Mouse (Mus musculus) hindbrain, postnatal 0 days (tissue): ENCODE results near the gene Slc25a38. TPM values are rescaled to one million over a fixed set of nuclear protein-coding genes. Genes with fewer than 3 reads are reported as not detected.

Experiments
- ATAC-seq: fragments of 200-750 bp; cut with Nextera tagmentation; 2 replicates; pipeline ENCODE4 v1.8.0; 2017; ENCODE audit warnings: mild to moderate bottlenecking, moderate TSS enrichment, moderate library complexity
- DNase-seq: peaks from one replicate; pipeline ENCODE4 v3.0.0-alpha.2; 2015; ENCODE audit warnings: low spot score
- H3K27ac ChIP-seq: fragments of 300-500 bp; sonication (generic); 2 replicates; pipeline ENCODE4 v1.5.1; 2014; ENCODE audit warnings: mild to moderate bottlenecking
- H3K27me3 ChIP-seq: fragments of 300-500 bp; sonication (generic); 2 replicates; pipeline ENCODE4 v1.6.1; 2014; ENCODE audit warnings: low read length, mixed read lengths; ENCODE audit not compliant: insufficient read depth
- H3K36me3 ChIP-seq: fragments of 300-500 bp; sonication (generic); 2 replicates; pipeline ENCODE4 v1.6.1; 2014; ENCODE audit warnings: low read length, mixed read lengths; ENCODE audit not compliant: insufficient read depth
- H3K4me1 ChIP-seq: fragments of 300-500 bp; sonication (generic); 2 replicates; pipeline ENCODE4 v1.6.1; 2014; ENCODE audit warnings: antibody characterized with exemption, low read length, mixed read lengths; ENCODE audit not compliant: insufficient read depth
- H3K4me2 ChIP-seq: fragments of 300-500 bp; sonication (generic); 2 replicates; pipeline ENCODE4 v1.6.1; 2014; ENCODE audit warnings: low read depth, mild to moderate bottlenecking, low read length, moderate library complexity, mixed read lengths
- H3K4me3 ChIP-seq: fragments of 300-500 bp; sonication (generic); 2 replicates; pipeline ENCODE4 v1.5.1; 2014; ENCODE audit warnings: low read length
- H3K9ac ChIP-seq: fragments of 300-500 bp; sonication (generic); replicated peaks from 2 replicates; pipeline ENCODE4 v1.6.1; 2014; ENCODE audit warnings: mild to moderate bottlenecking, low read length, moderate library complexity, mixed read lengths
- H3K9me3 ChIP-seq: fragments of 300-500 bp; sonication (generic); 2 replicates; pipeline ENCODE4 v1.6.1; 2016; ENCODE audit warnings: low read length, mixed read lengths
- CTCF ChIP-seq: IDR thresholded peaks from 2 replicates; pipeline ENCODE4 v1.5.1; 2016; ENCODE audit warnings: antibody characterized with exemption, control low read depth, low read depth
- WGBS: fragments of 180-500 bp; shearing (Covaris S2); extraction: QIAGEN DNeasy Blood & Tissue Kit; methylation state at CpG from one replicate; pipeline ENCODE4 v1.1.7; 2014; 5-methylcytosine and 5-hydroxymethylcytosine counted together
- polyA plus RNA-seq: library from polyadenylated mRNA; unstranded; fragments of >200 nt; fragmentation: Nextera tagmentation; extraction: Ambion mirVana; gene quantifications from 2 replicates; pipeline ENCODE4 v1.2.1, GENCODE M21; 2015
- total RNA-seq: library from RNA; depleted of rRNA; stranded (reverse); fragments of >200 nt; gene quantifications from 2 replicates; pipeline ENCODE4 v1.2.3, GENCODE M21; 2014

The Slc25a38 gene
- total and polyA plus RNA-seq, 2 experiments from 2014 or later = 39.8 to 64.0 TPM

- DNase-seq = no peak
- Histone ChIP-seq H3K27ac (no peak overlapping the region), H3K27me3 (no peaks in the 10 kb centered on the region), H3K4me1 (peaks cover 5% of the 10 kb centered on the region; the same call in 1 of the 2 replicates), H3K9ac (no peak overlapping the region), H3K4me2 (no peak overlapping the region), H3K9me3 (no peaks in the 10 kb centered on the region), H3K4me3 (no peak overlapping the region), H3K36me3 (peaks cover 16% of the 10 kb centered on the region)
- no peak for ATAC-seq
- 84% methylated on average over 17 of the region's 17 CpGs for WGBS
- no peak for TF ChIP-seq CTCF
Measured at GRCm38 (mm10) chr9:120114051-120114788, 4.0 kb downstream of the Slc25a38 start.

GRCm38 (mm10) chr9:120114789-120115151 lies 4.6 kb downstream of the Slc25a38 start:
- Histone ChIP-seq H3K9me3 (no peaks in the 10 kb centered on the region), H3K27ac (no peak overlapping the region), H3K4me1 (peaks cover 5% of the 10 kb centered on the region; the same call in 1 of the 2 replicates), H3K27me3 (no peaks in the 10 kb centered on the region), H3K4me2 (no peak overlapping the region), H3K9ac (no peak overlapping the region), H3K4me3 (no peak overlapping the region), H3K36me3 (peaks cover 21% of the 10 kb centered on the region)
- WGBS = 84% methylated on average over 2 of the region's 2 CpGs
- no peak for ATAC-seq
- no peak for DNase-seq
- no peak for TF ChIP-seq CTCF

GRCm38 (mm10) chr9:120115580-120115979 lies 5.4 kb downstream of the Slc25a38 start:
- H3K9me3 ChIP-seq = no peaks in the 10 kb centered on the region
- no peaks in the 10 kb centered on the region for H3K27me3 ChIP-seq
- no peak overlapping the region for H3K4me3 ChIP-seq
- no peak for TF ChIP-seq CTCF
- H3K9ac ChIP-seq = no peak overlapping the region
- 79% methylated on average over 5 of the region's 5 CpGs for WGBS
- H3K4me1 ChIP-seq = peaks cover 5% of the 10 kb centered on the region; the same call in 1 of the 2 replicates
- ATAC-seq (no peak), DNase-seq (no peak)
- no peak overlapping the region for H3K4me2 ChIP-seq
- H3K27ac ChIP-seq = no peak overlapping the region
- H3K36me3 ChIP-seq = peaks cover 29% of the 10 kb centered on the region

- no peak overlapping the region for H3K9ac ChIP-seq
- H3K4me1 ChIP-seq = peaks cover 3% of the 10 kb centered on the region; the same call in 1 of the 2 replicates
- no peak for DNase-seq
- TF ChIP-seq CTCF = no peak
- H3K27ac ChIP-seq = no peak overlapping the region
- H3K4me3 ChIP-seq = no peak overlapping the region
- ATAC-seq = no peak
- 89% methylated on average over 8 of the region's 8 CpGs for WGBS
- no peaks in the 10 kb centered on the region for H3K27me3 ChIP-seq
- H3K9me3 ChIP-seq = no peaks in the 10 kb centered on the region
- H3K4me2 ChIP-seq = no peak overlapping the region
- H3K36me3 ChIP-seq = peaks cover 35% of the 10 kb centered on the region
Measured at GRCm38 (mm10) chr9:120116184-120116624, 6.0 kb downstream of the Slc25a38 start.

GRCm38 (mm10) chr9:120118212-120118611 lies 8.0 kb downstream of the Slc25a38 start:
- peaks cover 47% of the 10 kb centered on the region for H3K36me3 ChIP-seq
- H3K27me3 ChIP-seq = no peaks in the 10 kb centered on the region
- ATAC-seq (no peak), DNase-seq (no peak)
- H3K4me3 ChIP-seq = no peak overlapping the region
- H3K9ac ChIP-seq = no peak overlapping the region
- H3K4me2 ChIP-seq = no peak overlapping the region
- TF ChIP-seq CTCF = no peak
- no peaks in the 10 kb centered on the region for H3K9me3 ChIP-seq
- H3K27ac ChIP-seq = no peak overlapping the region
- no peaks in the 10 kb centered on the region for H3K4me1 ChIP-seq
- WGBS = 91% methylated on average over 4 of the region's 4 CpGs

GRCm38 (mm10) chr9:120120503-120120902 lies 10.3 kb downstream of the Slc25a38 start:
- Histone ChIP-seq H3K27me3 (no peaks in the 10 kb centered on the region), H3K4me1 (no peaks in the 10 kb centered on the region), H3K9me3 (no peaks in the 10 kb centered on the region), H3K27ac (no peak overlapping the region), H3K4me3 (no peak overlapping the region), H3K36me3 (peaks cover 59% of the 10 kb centered on the region), H3K4me2 (no peak overlapping the region), H3K9ac (no peak overlapping the region)
- no peak for DNase-seq
- TF ChIP-seq CTCF = no peak
- WGBS = 94% methylated on average over 7 of the region's 7 CpGs
- ATAC-seq = no peak

GRCm38 (mm10) chr9:120126868-120127267 lies 16.7 kb downstream of the Slc25a38 start:
- Histone ChIP-seq H3K9ac (peak overlapping the region; percentile 56; the same call in 1 of the 2 replicates), H3K9me3 (no peaks in the 10 kb centered on the region), H3K4me2 (peak overlapping the region; percentile 91), H3K4me1 (no peaks in the 10 kb centered on the region), H3K27me3 (no peaks in the 10 kb centered on the region), H3K36me3 (peaks cover 46% of the 10 kb centered on the region), H3K27ac (peak overlapping the region; percentile 74), H3K4me3 (peak overlapping the region; percentile 97)
- WGBS = 68% methylated on average over 11 of the region's 11 CpGs
- peak; percentile 4; the same call in 1 of the 2 replicates for ATAC-seq
- DNase-seq = no peak
- no peak for TF ChIP-seq CTCF
